Mouse (Mus musculus): ENCODE measurements around the gene Ahnak. TPM values are rescaled to one million over a fixed set of nuclear protein-coding genes. Genes with fewer than 3 reads are reported as not detected.

The Ahnak gene
- total RNA-seq, 1 experiment, result 155 TPM

DNA sequence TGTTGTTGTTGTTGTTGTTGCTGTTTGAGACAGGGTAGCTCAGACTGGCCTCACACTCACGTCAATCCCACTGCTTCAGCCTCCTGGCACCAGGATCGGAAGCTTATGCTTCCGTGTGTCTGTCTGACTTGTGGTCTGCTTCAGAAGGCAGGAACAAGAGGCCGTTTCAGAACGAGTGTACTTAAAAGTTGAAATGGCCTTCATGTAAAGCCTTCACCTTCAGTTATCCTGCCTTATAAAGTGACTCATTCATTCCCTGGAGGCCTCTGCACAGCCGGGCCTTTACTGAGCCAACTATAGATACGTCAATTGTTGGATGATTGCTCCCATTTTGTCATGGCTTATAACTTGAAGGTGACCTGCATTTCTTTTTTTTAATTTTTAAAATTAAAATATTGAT is 70.3 kb downstream of the Ahnak start:
- Histone ChIP-seq H3K36me3 (ENCODE audit: control insufficient read depth, insufficient read depth, low read length, poor library complexity, severe bottlenecking) (no peaks in the 10 kb centered on the region), H3K9ac (ENCODE audit: insufficient read depth, low read depth, low read length, poor library complexity, severe bottlenecking) (no peak overlapping the region), H3K9me3 (ENCODE audit: control insufficient read depth, insufficient read depth, low read depth, low read length) (no peaks in the 10 kb centered on the region), H3K4me3 (ENCODE audit: insufficient read depth in 1 of 2, low read depth in 1 of 2, low read length in 2 of 2, poor library complexity in 1 of 2, severe bottlenecking in 1 of 2) (no peak overlapping the region), H3K4me1 (ENCODE audit: control insufficient read depth in 2 of 2, insufficient read depth in 2 of 2, low read length in 2 of 2, poor library complexity in 1 of 2) (peaks cover 4 to 7% of the 10 kb centered on the region in 2 experiments; a peak in 2 of 4 replicates), H3K27ac (ENCODE audit: insufficient read depth, low read depth, low read length, poor library complexity, severe bottlenecking) (no peak overlapping the region)
- TF ChIP-seq MAFK (IDR thresholded peaks at IDR 0.05; ENCODE audit: insufficient read depth, low read depth, low read length) (no peak), ZC3H11A (IDR thresholded peaks at IDR 0.05; ENCODE audit: borderline replicate concordance, low read depth, low read length) (no peak), ZNF384 (IDR thresholded peaks at IDR 0.05; ENCODE audit: low read depth, low read length) (no peak), CHD2 (IDR thresholded peaks at IDR 0.05; ENCODE audit: low read depth, low read length) (no peak), HCFC1 (IDR thresholded peaks at IDR 0.05; ENCODE audit: borderline replicate concordance, insufficient read depth, low read length) (no peak)
- in situ Hi-C loops (cut with MboI; ENCODE audit: low sequenced_read_pairs in 2 of 2, unreplicated experiment in 2 of 2), result no loop called here
- DNase-seq (ENCODE audit: low read depth, low spot score), result no peak

- Histone ChIP-seq H3K9ac (ENCODE audit: insufficient read depth, low read depth, low read length, poor library complexity, severe bottlenecking) (no peak overlapping the region), H3K27ac (ENCODE audit: insufficient read depth, low read depth, low read length, poor library complexity, severe bottlenecking) (no peak overlapping the region), H3K9me3 (ENCODE audit: control insufficient read depth, insufficient read depth, low read depth, low read length) (no peaks in the 10 kb centered on the region), H3K36me3 (ENCODE audit: control insufficient read depth, insufficient read depth, low read length, poor library complexity, severe bottlenecking) (no peaks in the 10 kb centered on the region), H3K4me1 (ENCODE audit: control insufficient read depth in 2 of 2, insufficient read depth in 2 of 2, low read length in 2 of 2, poor library complexity in 1 of 2) (peaks cover 4 to 7% of the 10 kb centered on the region in 2 experiments; a peak in 2 of 4 replicates), H3K4me3 (ENCODE audit: insufficient read depth in 1 of 2, low read depth in 1 of 2, low read length in 2 of 2, poor library complexity in 1 of 2, severe bottlenecking in 1 of 2) (no peak overlapping the region)
- in situ Hi-C loops (cut with MboI; ENCODE audit: low sequenced_read_pairs in 2 of 2, unreplicated experiment in 2 of 2), result no loop called here
- TF ChIP-seq ZNF384 (IDR thresholded peaks at IDR 0.05; ENCODE audit: low read depth, low read length) (no peak), MAFK (IDR thresholded peaks at IDR 0.05; ENCODE audit: insufficient read depth, low read depth, low read length) (no peak), CHD2 (IDR thresholded peaks at IDR 0.05; ENCODE audit: low read depth, low read length) (no peak), HCFC1 (IDR thresholded peaks at IDR 0.05; ENCODE audit: borderline replicate concordance, insufficient read depth, low read length) (no peak), ZC3H11A (IDR thresholded peaks at IDR 0.05; ENCODE audit: borderline replicate concordance, low read depth, low read length) (no peak)
- no peak for DNase-seq (ENCODE audit: low read depth, low spot score)
These were observed 71.0 kb downstream of the Ahnak start for GRCm38 (mm10) chr19:9060103-9060502.

DNA sequence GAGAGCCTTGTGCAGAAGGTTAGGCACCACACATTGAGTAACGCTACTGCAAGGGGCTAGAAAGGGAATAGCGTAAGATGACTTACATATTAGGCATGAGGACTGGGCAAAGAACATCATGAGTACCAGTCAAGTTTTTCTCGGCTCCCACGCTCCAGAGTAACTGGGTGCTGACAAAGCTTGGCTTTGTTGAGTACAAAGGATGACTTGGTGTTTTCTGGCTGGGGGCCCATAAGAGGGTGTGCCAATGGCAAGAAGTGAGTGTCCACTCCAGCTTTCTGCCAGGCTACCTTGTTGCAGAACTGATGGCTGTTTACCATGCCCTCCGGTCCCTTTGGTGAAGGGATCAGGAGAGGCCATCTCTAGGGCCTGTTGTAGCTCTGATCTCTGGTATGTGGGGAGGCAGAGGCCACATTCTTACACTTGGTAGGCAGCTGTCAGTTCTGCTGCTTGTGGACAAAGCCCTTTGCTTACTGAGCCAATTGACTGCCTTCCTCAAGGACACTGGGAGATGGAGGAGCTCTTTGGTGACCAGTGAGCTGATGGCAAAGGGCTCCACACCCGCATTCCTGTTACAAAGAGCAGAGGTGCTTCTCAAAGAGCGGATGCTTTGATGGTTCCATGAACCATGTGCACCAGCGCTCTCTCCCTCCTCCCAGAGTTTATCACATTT is 72.3 kb downstream of the Ahnak start:
- Histone ChIP-seq H3K27ac (ENCODE audit: insufficient read depth, low read depth, low read length, poor library complexity, severe bottlenecking) (no peak overlapping the region), H3K4me1 (ENCODE audit: control insufficient read depth in 2 of 2, insufficient read depth in 2 of 2, low read length in 2 of 2, poor library complexity in 1 of 2) (peaks cover 7% of the 10 kb centered on the region in 2 experiments; a peak in 2 of 4 replicates), H3K9me3 (ENCODE audit: control insufficient read depth, insufficient read depth, low read depth, low read length) (no peaks in the 10 kb centered on the region), H3K36me3 (ENCODE audit: control insufficient read depth, insufficient read depth, low read length, poor library complexity, severe bottlenecking) (no peaks in the 10 kb centered on the region), H3K9ac (ENCODE audit: insufficient read depth, low read depth, low read length, poor library complexity, severe bottlenecking) (no peak overlapping the region), H3K4me3 (ENCODE audit: insufficient read depth in 1 of 2, low read depth in 1 of 2, low read length in 2 of 2, poor library complexity in 1 of 2, severe bottlenecking in 1 of 2) (no peak overlapping the region)
- TF ChIP-seq MAFK (IDR thresholded peaks at IDR 0.05; ENCODE audit: insufficient read depth, low read depth, low read length) (no peak), CHD2 (IDR thresholded peaks at IDR 0.05; ENCODE audit: low read depth, low read length) (no peak), ZC3H11A (IDR thresholded peaks at IDR 0.05; ENCODE audit: borderline replicate concordance, low read depth, low read length) (no peak), ZNF384 (IDR thresholded peaks at IDR 0.05; ENCODE audit: low read depth, low read length) (no peak), HCFC1 (IDR thresholded peaks at IDR 0.05; ENCODE audit: borderline replicate concordance, insufficient read depth, low read length) (no peak)
- in situ Hi-C loops (cut with MboI; ENCODE audit: low sequenced_read_pairs in 2 of 2, unreplicated experiment in 2 of 2), result no loop called here
- no peak for DNase-seq (ENCODE audit: low read depth, low spot score)

- Histone ChIP-seq H3K9me3 (ENCODE audit: control insufficient read depth, insufficient read depth, low read depth, low read length) (no peaks in the 10 kb centered on the region), H3K36me3 (ENCODE audit: control insufficient read depth, insufficient read depth, low read length, poor library complexity, severe bottlenecking) (no peaks in the 10 kb centered on the region), H3K4me3 (ENCODE audit: insufficient read depth in 1 of 2, low read depth in 1 of 2, low read length in 2 of 2, poor library complexity in 1 of 2, severe bottlenecking in 1 of 2) (no peak overlapping the region), H3K9ac (ENCODE audit: insufficient read depth, low read depth, low read length, poor library complexity, severe bottlenecking) (no peak overlapping the region), H3K4me1 (ENCODE audit: control insufficient read depth in 2 of 2, insufficient read depth in 2 of 2, low read length in 2 of 2, poor library complexity in 1 of 2) (peaks cover 4 to 8% of the 10 kb centered on the region in 2 experiments; a peak in 1 of 4 replicates), H3K27ac (ENCODE audit: insufficient read depth, low read depth, low read length, poor library complexity, severe bottlenecking) (no peak overlapping the region)
- DNase-seq (ENCODE audit: low read depth, low spot score), result no peak
- in situ Hi-C loops (cut with MboI; ENCODE audit: low sequenced_read_pairs in 2 of 2, unreplicated experiment in 2 of 2), result no loop called here
- TF ChIP-seq MAFK (IDR thresholded peaks at IDR 0.05; ENCODE audit: insufficient read depth, low read depth, low read length) (no peak), HCFC1 (IDR thresholded peaks at IDR 0.05; ENCODE audit: borderline replicate concordance, insufficient read depth, low read length) (no peak), ZNF384 (IDR thresholded peaks at IDR 0.05; ENCODE audit: low read depth, low read length) (no peak), CHD2 (IDR thresholded peaks at IDR 0.05; ENCODE audit: low read depth, low read length) (no peak), ZC3H11A (IDR thresholded peaks at IDR 0.05; ENCODE audit: borderline replicate concordance, low read depth, low read length) (no peak)
These were observed 73.7 kb downstream of the Ahnak start for GRCm38 (mm10) chr19:9062822-9063221.

Measured in ES-E14 (cell line).